Mouse (Mus musculus): ENCODE measurements around the gene Smarca5.

Gene Smarca5

DNA sequence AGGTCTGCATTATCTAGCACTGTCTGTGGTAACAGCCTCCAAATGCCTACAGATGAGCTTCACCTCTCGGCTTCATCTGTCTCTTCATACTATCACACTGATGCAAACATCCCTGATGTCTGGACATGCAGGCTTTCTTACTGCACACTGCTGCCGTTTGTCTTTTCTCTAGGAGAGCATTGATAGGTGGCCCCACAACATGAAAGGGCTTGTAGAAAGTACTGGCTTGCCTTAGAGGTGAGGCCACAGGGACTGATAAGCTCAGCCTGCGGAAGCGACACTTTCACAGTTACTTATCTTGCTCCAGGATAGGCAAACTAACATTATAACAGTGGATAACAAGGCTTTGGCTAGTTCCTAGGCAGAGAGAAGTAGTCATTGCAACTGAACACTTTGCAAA, 78.2 kb downstream of the Smarca5 start:
- no peak for DNase-seq

DNA sequence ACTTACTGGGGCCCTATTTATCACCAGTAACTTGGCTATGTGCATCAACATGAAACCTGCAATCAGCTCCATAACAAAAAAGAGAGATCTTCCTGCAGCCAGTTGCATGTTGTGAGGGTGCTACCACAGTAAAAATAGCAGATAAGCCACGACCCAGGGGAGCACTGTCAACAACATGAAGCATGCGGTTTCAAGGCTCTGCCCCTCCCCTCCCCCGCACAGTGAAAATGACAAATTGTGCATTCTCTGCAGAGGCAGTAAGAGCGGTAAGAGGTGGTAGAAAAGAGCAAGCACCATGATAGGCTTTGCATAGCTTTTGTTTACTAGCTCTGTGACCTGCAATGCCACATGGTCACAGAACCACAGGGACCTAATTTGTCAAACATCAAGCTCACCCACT, 81.7 kb downstream of the Smarca5 start:
- no peak for DNase-seq

Measured in cerebellum, adult 9-10 months (tissue).